Mouse (Mus musculus): ENCODE results near the gene Mrpl14.

Mrpl14 gene

DNA sequence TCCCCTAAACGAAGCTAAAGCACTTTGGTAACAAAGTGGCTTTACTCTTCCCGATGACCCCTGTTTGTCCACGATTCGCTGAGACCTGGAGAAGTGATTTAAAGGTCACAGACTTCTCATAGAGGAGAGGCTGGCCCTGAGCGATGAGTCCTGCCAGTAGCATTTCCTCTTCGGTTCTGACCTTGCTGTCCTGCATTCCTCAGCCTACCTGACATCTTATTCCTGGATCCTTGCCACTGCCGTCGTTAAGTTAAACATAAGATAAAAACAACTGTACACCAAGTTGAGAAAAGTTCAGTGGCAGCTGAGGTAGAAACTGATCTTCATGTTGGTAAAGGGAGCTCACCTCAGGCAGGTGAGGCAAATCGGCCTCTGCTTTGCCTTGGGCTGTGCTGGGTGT is 3.0 kb downstream of the Mrpl14 start:
- DNase-seq = no peak

DNA sequence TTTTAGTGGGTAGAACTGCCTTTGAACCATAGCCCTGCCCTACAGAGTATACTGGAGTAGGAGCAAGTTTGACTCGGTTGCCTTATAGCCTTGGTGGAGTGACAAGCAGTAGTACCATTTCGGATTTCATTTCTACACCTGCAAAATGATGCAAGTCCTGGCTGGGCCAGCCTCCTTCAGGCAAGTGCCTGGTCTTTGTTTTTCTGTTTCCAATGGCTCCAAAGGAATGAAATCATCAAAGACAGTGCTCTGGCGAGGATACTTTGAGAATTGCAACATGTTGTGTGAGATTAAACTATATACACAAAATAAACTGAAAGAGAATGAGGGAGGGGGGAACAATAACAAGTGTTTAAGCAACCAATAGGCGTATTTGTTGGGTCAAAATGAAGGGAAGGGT is 3.9 kb downstream of the Mrpl14 start:
- DNase-seq = no peak

DNA sequence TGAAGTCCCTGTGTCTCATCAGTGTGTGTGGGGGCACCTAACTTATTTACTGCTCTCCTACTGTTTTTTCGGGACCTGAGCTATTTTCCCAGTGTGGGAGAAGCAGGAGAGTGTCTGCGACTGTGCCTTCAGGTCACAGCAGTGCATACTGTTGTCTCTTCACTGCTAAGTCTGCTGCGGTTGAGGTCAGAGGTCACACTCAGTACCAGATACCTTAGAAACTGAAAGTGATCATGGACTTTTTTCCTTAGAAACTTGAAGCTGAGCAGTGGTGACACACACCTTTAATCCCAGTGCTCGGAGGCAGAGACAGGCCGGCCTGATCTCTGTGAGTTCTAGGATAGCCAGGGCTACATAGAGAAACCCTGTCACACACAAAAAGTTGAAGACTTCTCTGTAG is 6.0 kb downstream of the Mrpl14 start:
- DNase-seq = no peak

GRCm38 (mm10) chr17:45693812-45694565 is 7.9 kb downstream of the Mrpl14 start:
- DNase-seq = no peak

DNA sequence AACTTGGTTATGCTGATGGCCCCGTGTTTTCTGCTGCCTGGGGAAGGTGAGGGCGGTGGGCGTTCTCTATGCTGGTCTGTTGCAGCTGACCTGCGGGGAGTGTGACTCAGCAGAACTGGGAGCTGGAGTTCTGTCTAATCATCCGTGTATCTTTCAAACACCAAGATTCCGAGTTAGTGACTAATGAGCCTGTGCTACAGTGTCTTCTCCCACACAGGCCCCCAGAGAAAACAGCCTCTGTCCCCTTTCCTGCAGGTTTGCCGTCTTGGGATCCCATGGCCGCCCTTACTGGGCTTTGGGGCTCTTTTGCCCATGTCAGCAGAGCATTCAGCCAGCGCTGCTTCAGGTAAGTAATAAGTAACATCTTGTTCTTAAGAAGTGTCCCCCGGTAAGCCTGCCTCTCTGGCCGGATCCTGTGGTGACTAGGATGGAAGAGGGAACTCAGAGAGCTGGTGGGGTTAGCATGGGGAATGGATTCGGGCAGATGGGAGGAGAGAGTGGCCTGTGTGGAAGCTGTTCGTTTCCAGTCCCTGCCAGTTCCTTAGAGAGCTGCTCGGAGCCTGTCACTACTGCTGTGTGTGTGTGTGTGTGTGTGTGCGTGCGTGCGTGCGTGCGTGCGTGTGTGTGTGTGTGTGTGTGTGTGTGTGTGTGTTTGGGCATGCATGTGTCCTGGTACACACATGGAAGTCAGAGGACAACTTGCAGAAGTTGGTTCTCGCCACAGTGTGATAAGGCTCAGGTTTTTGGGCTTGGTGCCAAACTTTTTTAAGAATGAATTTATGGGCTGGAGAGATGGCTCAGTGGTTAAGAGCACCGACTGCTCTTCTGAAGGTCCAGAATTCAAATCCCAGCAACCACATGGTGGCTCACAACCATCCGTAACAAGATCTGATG is 9.4 kb downstream of the Mrpl14 start:
- no peak for DNase-seq

DNA sequence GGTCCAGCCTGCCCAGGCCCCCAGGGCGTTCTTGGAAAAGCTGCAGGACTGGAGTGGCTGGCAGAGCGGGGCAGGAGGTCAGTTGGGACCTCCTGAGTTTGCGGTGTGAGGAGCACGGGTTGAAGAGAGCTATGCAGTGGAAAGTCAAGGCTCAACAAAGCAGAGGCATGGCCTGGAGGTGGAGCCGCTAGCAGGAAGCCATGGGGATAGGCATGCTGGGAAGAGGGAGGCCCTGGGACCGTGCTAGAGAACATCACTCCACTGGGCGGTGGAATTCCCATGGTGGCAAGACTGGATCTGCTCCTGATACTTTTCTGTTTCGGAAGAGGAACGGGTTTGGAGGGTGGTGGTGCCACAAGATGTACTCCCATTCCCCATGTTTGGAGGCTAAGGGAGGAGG is 10.9 kb downstream of the Mrpl14 start:
- DNase-seq = no peak

GRCm38 (mm10) chr17:45698368-45698767 is 12.2 kb downstream of the Mrpl14 start:
- DNase-seq = no peak

- no peak for DNase-seq
Measured at GRCm38 (mm10) chr17:45699039-45699740, 13.1 kb downstream of the Mrpl14 start.

DNA sequence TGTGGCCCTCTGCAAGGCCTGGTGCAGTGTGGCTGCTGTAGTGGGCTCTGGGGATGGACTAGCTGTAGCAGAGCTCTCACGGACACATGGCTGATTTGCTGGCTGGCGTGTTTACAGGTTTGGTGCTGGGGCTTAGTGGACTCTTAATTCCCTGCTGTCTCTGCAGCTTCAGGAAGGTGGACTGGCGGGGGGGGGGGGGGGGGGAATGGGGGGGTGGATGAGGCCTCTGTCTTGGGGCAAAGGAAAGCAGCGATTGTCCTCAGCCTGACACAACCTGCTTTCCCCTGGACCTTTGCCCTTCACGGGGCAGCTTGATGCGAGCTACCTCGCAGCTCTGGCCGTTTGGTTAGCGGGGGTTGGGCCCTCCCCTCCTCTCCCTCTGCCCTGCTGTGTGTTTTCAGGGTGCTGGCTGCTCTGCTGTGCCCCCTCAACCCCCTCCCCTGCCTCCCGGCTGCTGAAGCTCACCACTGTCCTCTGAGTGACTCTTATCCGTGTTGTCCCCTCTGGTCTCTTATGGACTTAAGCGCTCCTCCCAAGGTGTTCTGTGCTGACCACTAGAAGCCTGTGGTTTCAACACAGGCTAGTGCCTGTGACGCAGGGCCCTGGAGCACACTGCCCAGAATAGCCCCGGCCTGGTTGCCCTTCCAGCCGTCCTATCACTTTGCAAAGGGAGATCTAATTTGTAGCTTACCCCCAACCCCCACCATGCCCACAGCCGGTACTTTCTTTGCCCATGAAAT is 14.5 kb downstream of the Mrpl14 start:
- DNase-seq = no peak

- DNase-seq = no peak
Measured at GRCm38 (mm10) chr17:45701236-45701591, 15.1 kb downstream of the Mrpl14 start.

- DNase-seq = no peak
Measured at GRCm38 (mm10) chr17:45702254-45702653, 16.1 kb downstream of the Mrpl14 start.

GRCm38 (mm10) chr17:45703187-45703586 is 17.1 kb downstream of the Mrpl14 start:
- no peak for DNase-seq

DNA sequence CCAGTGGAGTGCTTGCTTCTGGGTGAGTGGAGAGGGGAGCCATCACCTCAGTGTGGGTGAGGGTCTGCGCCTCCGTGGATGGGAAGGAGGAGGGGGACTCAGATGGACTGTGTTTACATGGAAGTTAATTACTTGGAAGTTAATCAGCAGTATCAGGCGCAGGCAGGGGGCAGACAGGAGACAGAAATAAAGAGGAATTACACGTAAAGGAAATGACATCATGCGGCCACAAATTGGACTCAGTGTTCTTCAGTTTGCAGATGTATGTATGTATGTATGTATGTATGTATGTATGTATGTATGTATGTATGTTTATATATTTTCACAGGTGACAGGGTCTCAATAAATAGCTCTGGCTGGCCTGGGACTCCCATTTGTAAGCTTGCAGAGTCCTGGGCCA is 20.7 kb downstream of the Mrpl14 start:
- DNase-seq = no peak

DNA sequence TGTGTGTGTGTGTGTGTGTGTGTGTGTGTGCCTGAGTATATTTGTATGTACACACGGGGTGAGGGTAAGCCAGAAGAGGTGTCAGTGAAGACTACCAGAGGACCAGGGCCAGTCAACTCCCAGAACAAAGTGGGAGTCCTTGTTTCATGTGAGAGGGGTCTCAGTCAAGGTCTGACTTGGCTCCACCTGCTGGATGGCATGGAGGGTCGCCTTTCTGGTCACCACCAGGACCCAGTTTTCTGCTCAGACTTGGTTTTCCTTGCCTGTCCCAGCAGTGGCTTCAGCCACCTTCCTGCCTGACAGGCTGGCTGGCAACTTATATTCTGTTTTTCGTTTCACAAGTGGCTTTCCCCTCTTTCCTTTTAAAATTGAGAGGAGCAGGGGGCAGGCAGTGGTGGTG is 21.3 kb downstream of the Mrpl14 start:
- no peak for DNase-seq

DNA sequence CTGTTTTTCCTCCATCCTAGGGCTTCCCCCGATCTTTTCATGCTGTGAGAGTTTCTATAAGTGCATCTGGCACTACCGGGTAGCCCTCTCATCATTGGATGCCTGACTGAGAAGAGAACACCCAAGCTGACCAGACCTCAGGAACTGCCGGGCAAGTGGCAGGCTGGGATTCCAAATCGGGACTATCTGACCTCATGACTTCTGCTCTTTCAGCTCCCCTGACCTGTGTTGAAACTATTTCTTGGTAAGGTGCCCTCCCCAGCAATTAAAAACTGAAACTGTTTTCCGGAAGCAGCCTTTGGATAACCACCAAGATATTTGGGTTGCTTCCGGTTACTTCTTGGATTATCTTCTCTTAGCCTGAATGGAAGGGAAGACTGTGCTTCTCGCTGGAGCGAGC is 22.1 kb downstream of the Mrpl14 start:
- no peak for DNase-seq

DNA sequence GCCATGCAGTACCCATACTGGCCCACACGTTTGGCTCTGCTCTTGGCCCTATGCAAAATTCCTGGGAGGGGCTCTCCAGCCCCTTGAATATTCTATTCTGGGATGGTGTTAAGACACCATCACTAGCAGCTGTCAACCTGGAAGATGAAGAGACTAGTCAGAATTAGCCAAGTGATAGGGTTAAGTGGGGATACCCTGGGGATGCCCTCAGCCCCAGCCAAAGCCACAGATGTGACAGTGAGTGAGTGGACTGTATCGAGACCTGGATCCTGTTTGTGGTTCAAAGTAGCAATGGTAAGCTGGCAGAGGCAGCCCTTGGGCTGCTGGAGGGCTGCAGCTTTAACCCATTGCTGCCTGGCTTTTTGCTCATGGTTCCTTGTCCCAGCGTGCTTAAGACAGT is 23.7 kb downstream of the Mrpl14 start:
- DNase-seq = no peak

DNA sequence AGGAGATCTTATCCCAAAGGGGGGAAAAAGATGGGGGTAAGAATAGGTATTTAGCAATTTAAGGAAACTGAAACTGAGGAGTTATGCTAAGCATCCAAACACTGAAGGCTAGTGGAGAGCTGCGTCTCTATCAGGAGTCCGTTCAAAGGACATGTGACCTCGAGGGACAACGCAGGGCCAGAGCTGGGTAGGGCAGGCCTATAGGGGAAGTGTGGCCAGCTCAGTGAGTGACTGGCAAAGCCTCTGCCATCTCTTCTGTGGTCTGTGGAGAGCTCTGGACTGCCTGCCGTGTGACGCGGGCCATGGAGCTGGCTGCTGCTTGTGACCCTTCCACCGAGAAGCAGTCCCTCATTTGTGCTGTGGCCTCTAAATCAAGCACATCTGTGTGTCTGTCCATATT is 24.3 kb downstream of the Mrpl14 start:
- DNase-seq = no peak

DNA sequence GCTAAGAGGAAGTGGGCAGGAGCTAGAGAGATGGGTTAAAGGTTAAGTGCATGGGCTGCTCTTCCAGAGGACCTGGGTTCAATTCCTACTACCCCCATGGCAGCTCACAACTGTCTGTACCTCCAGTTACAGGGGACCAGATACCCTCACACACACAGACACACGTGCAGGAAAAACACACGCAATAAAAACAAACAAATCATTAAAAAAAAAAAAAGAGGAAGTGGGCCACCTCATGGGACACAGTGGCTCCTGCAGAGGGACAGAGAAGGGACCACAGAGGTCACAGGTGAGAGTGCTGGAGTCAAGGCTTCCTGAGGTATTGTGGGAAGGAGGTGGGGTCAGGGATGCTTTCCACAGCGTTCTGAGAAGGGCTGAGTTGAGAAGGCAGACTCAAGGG is 25.4 kb downstream of the Mrpl14 start:
- DNase-seq = no peak

GRCm38 (mm10) chr17:45718323-45718722 is 32.2 kb downstream of the Mrpl14 start:
- peak; percentile 79 to 80 for DNase-seq

DNA sequence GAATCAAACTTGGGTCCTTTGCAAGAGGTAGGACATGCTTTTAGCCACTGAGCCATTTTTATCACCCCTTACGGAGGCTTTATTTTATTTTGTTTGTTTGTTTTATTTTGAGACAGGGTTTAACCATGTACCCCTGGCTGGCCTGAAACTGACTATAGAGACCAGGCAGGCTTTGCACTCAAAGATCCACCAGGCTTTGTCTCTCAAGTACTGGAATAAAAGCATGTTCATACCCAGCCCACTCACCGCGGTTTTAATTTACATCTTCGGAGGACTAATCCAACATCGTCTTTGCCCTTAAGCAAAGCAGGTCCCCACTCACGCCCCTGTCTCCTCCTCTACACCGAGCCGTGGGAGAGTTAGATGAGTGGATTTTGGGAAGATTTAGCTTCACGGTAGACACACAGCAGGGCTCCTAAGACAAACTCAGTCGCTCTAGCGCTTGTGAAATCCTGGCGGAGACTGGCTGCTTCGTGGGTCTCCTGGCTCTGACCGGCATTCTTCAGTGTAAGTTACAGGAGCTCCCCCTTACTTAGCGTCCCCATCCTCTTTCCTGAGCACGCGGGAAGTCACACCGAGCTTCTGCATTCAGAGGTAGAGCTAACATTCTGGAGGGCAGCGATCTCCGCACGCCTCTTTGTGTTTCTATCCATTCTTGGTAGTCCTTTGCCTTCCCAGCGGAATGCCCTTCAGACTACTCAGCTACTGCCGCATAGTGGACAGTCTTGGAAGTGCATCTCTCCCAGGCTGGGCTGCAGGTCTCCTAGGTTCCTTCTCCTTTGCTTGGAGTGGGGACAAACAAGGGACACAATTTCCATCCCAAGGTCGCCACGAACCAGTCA is 37.8 kb downstream of the Mrpl14 start:
- peak; percentile 86 to 91 for DNase-seq

DNA sequence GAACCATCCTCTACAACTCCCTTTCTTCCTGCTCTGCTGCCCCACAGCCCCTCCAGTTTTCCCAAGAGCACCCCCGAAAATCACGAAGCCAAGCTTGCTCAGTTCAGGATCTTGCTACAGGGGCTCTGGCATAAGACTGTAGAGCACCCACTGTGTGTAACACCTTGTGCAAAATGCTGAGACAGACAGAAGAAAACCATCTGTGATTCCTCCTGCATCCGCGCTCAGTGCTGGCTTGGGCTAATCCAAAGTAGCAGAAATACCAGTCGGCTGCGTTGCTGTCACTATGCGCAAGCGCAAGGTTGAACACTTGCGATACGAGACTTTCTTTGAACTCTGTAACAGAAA is 38.4 kb downstream of the Mrpl14 start:
- DNase-seq = no peak

GRCm38 (mm10) chr17:45726249-45726648 is 40.1 kb downstream of the Mrpl14 start:
- DNase-seq = no peak
